Mouse (Mus musculus) G1E (cell line): ENCODE measurements at regions not wholly inside any gene's neighbourhood (a gene's known extent, or its start where the extent isn't known, plus 50 kb on each side); places are given as distances from the start of the nearest gene placed in this dataset.

ENCODE experiments used
- CTCF ChIP-seq: IDR thresholded peaks from 2 replicates; pipeline ENCODE4 v1.5.1; 2012; ENCODE audit warnings: low read depth, low read length, inconsistent platforms, mixed read lengths
- GATA1 ChIP-seq: IDR thresholded peaks from 2 replicates; pipeline ENCODE4 v1.6.1; 2012; ENCODE audit warnings: borderline replicate concordance, low read length, inconsistent platforms, mixed read lengths
- GATA2 ChIP-seq: IDR thresholded peaks from 2 replicates; pipeline ENCODE4 v1.6.1; 2012; ENCODE audit warnings: low read depth, low read length, inconsistent platforms, borderline replicate concordance
- TAL1 ChIP-seq: conservative IDR thresholded peaks from 2 replicates; pipeline ENCODE4 v1.6.1; 2012; ENCODE audit warnings: low read depth, low read length, inconsistent platforms, mixed read lengths

- TF ChIP-seq CTCF (no peak), TAL1 (no peak), GATA2 (no peak), GATA1 (no peak)
Measured at GRCm38 (mm10) chr15:67513722-67514121, 1013.0 kb upstream of the Lrrc6 start.
